Mouse (Mus musculus) neural tube, embryonic 11.5 days (tissue): ENCODE results near the gene Dnajc14. TPM values are rescaled to one million over a fixed set of nuclear protein-coding genes. Genes with fewer than 3 reads are reported as not detected.
A peak's percentile ranks its signal among the peaks of the same experiment; 100 is the strongest.

Source experiments
- ATAC-seq: fragments of 200-750 bp; cut with Nextera tagmentation; 2 replicates; pipeline ENCODE4 v1.8.0; 2017; ENCODE audit warnings: moderate number of reproducible peaks, mild to moderate bottlenecking, moderate TSS enrichment, moderate library complexity; ENCODE audit not compliant: insufficient read depth, low FRiP score, low TSS enrichment
- DNase-seq: peaks from one replicate; pipeline ENCODE4 v3.0.0-alpha.2; 2015; ENCODE audit warnings: low spot score
- H3K27ac ChIP-seq: fragments of 300-500 bp; sonication (generic); 2 replicates; pipeline ENCODE4 v1.5.1; 2014; ENCODE audit warnings: low read depth, mild to moderate bottlenecking, low read length
- H3K27me3 ChIP-seq: fragments of 300-500 bp; sonication (generic); 2 replicates; pipeline ENCODE4 v1.6.1; 2014; ENCODE audit warnings: mild to moderate bottlenecking, low read length, mixed read lengths; ENCODE audit not compliant: control insufficient read depth, insufficient read depth
- H3K36me3 ChIP-seq: fragments of 300-500 bp; sonication (generic); 2 replicates; pipeline ENCODE4 v1.6.1; 2014; ENCODE audit warnings: mild to moderate bottlenecking, low read length, moderate library complexity, mixed read lengths; ENCODE audit not compliant: control insufficient read depth, insufficient read depth
- H3K4me1 ChIP-seq: fragments of 300-500 bp; sonication (generic); 2 replicates; pipeline ENCODE4 v1.6.1; 2014; ENCODE audit warnings: low read length, mixed read lengths; ENCODE audit not compliant: control insufficient read depth, insufficient read depth
- H3K4me2 ChIP-seq: fragments of 300-500 bp; sonication (generic); 2 replicates; pipeline ENCODE4 v1.6.1; 2014; ENCODE audit warnings: low read depth, mild to moderate bottlenecking, moderate library complexity
- H3K4me3 ChIP-seq: fragments of 300-500 bp; sonication (generic); 2 replicates; pipeline ENCODE4 v1.5.1; 2014; ENCODE audit warnings: low read depth, low read length
- H3K9ac ChIP-seq: fragments of 300-500 bp; sonication (generic); 2 replicates; pipeline ENCODE4 v1.6.1; 2014; ENCODE audit warnings: mild to moderate bottlenecking, low read length
- H3K9me3 ChIP-seq: fragments of 300-500 bp; sonication (generic); 2 replicates; pipeline ENCODE4 v1.6.1; 2016; ENCODE audit warnings: low read length; ENCODE audit not compliant: control insufficient read depth
- WGBS: fragments of 180-500 bp; shearing (Covaris S2); extraction: QIAGEN DNeasy Blood & Tissue Kit; methylation state at CpG from one replicate; pipeline ENCODE4 v1.1.7; 2014; 5-methylcytosine and 5-hydroxymethylcytosine counted together
- polyA plus RNA-seq: library from polyadenylated mRNA; unstranded; fragments of >200 nt; fragmentation: Nextera tagmentation; extraction: Ambion mirVana; gene quantifications from 2 replicates; pipeline ENCODE4 v1.2.1, GENCODE M21; 2014

Dnajc14 gene
- 39.3 and 42.8 TPM in 2 replicates for polyA plus RNA-seq

DNA sequence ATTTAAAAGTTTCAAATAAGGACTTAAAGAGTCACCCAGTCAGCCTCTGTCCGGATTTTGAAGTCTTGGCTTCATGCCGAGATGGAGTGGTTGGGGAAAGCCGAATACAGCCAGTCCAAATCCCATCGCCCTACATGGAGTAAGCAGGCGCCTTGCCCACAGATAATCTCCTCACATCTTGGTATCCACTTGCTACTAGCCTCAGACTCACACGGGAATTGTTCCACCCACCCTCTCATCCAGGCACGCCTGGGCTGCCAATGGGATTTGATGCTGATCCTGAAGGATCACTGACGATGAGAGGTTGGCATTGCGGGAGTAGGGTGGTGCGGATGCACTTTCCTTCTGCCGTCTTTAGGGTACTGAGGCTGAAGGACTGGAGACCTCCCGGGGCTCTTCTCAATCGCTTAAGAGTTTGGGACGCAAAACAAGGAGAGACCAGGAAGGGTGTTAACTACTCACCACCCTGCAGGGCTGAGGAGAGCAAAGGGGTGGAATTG, at the start of gene Dnajc14:
Gene Dnajc14, plus strand, starts transcription at position 292 of the 500 bp plus-strand sequence.
- peaks cover 7% of the 10 kb centered on the region; the same call in 1 of the 2 replicates for H3K36me3 ChIP-seq
- WGBS: under 1% methylated on average over 14 of the region's 14 CpGs

DNA sequence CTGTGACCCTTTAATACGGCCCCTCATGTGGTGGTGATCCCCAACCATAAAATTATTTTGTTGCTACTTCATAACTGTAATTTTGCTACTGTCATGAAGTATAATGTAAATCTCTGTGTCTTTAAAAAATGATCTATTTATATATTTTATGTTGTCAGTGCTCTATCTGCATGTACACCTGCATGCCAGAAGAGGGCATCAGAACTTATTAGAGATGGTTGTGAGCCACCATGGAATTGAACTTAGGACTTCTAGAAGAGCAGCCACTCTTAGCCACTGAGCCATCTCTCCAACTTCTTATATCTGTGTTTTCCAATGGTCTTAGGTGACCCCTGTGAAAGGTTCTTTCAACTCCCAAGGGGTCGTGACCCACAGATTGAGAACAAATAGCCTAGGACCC, 31.0 kb upstream of the Dnajc14 start:
- DNase-seq (no peak), ATAC-seq (no peak)
- no peak overlapping the region for H3K9ac ChIP-seq
- 88% methylated on average over 2 of the region's 2 CpGs for WGBS
- H3K9me3 ChIP-seq: no peaks in the 10 kb centered on the region
- H3K4me1 ChIP-seq: no peaks in the 10 kb centered on the region
- no peaks in the 10 kb centered on the region for H3K27me3 ChIP-seq
- H3K4me2 ChIP-seq: no peak overlapping the region
- no peak overlapping the region for H3K27ac ChIP-seq
- no peaks in the 10 kb centered on the region for H3K36me3 ChIP-seq
- H3K4me3 ChIP-seq: no peak overlapping the region

More for the DNA sequence above, at the start of gene Dnajc14:
- ATAC-seq: peak; percentile 13; the same call in 1 of the 2 replicates
- H3K27ac ChIP-seq: peak within 1 kb of the TSS; percentile 92
- H3K4me3 ChIP-seq: peak within 1 kb of the TSS; percentile 76
- peak within 1 kb of the TSS; percentile 90 for H3K4me2 ChIP-seq
- peak within 1 kb of the TSS; percentile 83 for H3K9ac ChIP-seq
- peaks cover 24% of the 10 kb centered on the region for H3K4me1 ChIP-seq
- DNase-seq: no peak
- H3K9me3 ChIP-seq: no peaks in the 10 kb centered on the region
- no peaks in the 10 kb centered on the region for H3K27me3 ChIP-seq

DNA sequence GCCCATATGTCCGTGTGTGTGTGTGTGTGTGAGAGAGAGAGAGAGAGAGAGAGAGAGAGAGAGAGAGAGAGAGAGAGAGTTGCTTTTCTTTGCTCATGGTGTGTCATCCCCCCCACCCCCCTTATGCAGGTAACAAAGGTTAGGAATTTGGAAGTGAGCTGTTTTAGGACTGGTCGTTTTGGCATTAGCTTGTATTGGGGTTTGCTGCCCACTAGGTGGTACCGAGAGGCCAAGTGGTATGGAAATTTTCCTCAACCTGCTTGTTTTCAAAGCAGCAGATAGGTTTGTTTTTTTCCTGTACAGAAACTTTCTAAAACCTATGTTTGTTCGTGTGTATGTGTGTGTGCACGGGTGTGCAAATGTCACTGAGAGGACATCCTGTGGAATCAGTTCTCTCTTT, 30.2 kb upstream of the Dnajc14 start:
- Histone ChIP-seq H3K4me3 (no peak overlapping the region), H3K27ac (no peak overlapping the region), H3K27me3 (no peaks in the 10 kb centered on the region), H3K4me1 (no peaks in the 10 kb centered on the region), H3K9me3 (no peaks in the 10 kb centered on the region), H3K36me3 (no peaks in the 10 kb centered on the region), H3K9ac (no peak overlapping the region), H3K4me2 (no peak overlapping the region)
- ATAC-seq: no peak
- 34% methylated on average over 5 of the region's 5 CpGs for WGBS
- no peak for DNase-seq

DNA sequence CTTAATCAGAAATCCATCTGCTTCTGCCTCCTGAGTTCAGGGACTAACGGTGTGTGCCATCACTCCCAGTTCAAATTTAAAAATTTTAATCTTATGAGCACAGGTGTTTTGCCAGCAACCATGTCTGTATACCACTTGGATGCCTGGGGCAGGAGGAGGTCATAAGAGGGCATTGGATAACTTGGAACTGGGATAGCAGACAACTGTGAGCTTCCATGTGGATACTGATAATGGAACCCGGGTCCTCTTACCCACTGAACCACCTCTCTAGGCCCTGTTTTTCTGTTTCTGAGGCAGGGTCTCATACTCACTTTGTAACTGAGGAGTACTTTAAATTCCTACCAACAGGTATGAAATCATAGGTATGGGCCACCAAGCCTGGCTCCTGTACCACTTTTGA, 25.4 kb upstream of the Dnajc14 start:
- no peak overlapping the region for H3K4me3 ChIP-seq
- no peaks in the 10 kb centered on the region for H3K27me3 ChIP-seq
- DNase-seq: no peak
- H3K4me1 ChIP-seq: no peaks in the 10 kb centered on the region
- H3K9me3 ChIP-seq: no peaks in the 10 kb centered on the region
- H3K4me2 ChIP-seq: no peak overlapping the region
- H3K27ac ChIP-seq: no peak overlapping the region
- no peaks in the 10 kb centered on the region for H3K36me3 ChIP-seq
- H3K9ac ChIP-seq: no peak overlapping the region
- ATAC-seq: no peak
- WGBS: 90% methylated on average over 2 of the region's 2 CpGs

DNA sequence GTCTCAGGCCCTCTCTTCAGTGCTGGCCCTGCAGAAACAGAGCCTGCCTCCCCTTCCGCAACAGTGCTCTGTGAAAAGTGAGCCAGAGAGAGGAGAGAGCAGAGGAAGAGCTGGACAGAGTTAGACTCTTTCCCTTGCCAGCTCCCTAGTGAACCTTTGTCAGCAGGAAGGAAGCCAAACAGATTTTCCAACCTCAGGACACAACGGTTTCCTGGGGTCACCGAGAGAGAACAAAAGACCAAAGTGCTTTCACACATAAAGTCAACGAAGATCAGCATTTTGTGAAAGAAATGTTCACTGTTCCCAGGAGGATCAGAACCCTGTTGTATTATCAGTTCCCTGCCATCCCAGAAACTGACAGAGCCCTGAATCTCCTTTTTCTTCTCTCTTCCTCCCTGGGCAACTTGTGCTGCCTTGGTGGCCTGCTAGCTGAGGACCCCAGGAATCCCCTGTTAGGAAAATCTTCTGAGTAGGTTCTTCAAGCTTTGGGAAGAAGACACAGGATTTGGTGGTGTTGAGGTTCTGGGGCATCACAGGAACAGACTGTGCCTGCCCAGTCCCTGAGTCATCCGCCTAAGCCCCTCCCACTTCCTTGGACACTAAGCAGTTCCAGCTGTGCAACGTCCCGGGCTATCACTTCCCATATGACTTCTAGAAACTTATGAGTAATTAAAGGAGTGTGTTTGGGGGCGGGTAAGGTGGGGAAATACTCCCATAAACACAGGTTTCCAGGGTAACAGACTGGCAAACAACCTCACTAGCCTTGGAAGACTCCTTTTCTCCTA, 24.7 kb upstream of the Dnajc14 start:
- Histone ChIP-seq H3K27ac (no peak overlapping the region), H3K4me1 (no peaks in the 10 kb centered on the region), H3K4me3 (no peak overlapping the region), H3K9ac (no peak overlapping the region), H3K36me3 (no peaks in the 10 kb centered on the region), H3K4me2 (no peak overlapping the region), H3K9me3 (no peaks in the 10 kb centered on the region; the same call in 1 of the 2 replicates), H3K27me3 (no peaks in the 10 kb centered on the region)
- no peak for ATAC-seq
- WGBS: 42% methylated on average over 8 of the region's 8 CpGs
- DNase-seq: peak; percentile 17

DNA sequence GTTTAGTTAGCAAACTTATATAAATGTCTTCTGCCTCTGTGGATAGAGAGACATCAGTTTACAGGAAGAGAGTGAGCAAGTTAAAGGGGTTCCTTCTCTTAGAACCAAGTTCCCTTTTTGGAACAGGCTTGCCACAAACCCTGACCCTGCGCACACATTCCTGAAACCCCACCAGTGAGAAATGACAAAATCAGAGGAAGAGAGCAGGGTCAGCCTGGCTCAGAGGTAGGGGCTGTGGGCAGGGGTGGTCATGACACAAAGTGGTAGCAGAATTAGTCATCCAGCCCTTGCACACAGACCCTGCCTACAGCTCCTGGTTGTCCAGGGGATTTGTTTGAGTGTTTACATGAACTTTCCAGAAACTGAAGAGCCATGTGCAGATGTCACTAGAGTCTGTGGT, 23.7 kb upstream of the Dnajc14 start:
- H3K4me3 ChIP-seq: no peak overlapping the region
- 100% methylated on average over 1 of the region's 1 CpGs for WGBS

DNA sequence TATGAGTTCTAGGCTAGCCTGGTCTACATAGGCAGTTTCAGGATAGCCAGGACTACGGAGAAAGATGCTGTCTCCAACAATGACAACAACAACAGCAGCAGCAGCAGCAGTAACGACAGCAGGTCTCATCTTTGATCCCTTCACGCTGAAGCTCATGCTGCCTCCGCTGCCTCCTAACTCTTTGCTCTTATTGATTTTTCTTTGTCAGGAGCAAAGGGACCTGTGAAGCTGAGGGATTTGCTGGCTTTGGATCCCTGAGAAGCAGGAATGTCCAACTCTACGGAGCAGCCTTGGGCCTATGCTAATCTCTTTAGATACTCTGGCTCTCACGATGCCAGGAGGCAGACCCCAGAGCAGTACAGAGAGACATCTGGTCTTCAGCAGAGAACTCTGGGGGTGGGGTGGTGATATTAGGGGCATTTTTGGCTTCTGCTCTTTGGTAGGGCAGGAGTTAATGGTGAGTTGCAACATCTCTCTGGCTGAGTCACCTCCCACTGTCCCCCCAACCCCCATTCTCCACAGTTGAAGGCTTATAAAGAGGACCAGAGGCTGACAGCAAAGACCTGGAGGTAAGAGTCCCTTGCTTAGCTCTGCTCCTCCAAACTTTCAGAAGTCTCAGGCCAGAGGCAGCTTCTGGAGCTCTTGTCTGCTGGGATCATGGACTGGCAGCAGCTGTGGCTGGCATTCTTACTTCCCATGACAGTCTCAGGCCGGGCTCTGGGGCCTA, 13.3 kb upstream of the Dnajc14 start, which contains the start of gene Mmp19:
Gene Mmp19, plus strand, starts transcription at position 513 of the 727 bp plus-strand sequence.
- 75% methylated on average over 7 of the region's 7 CpGs for WGBS
- no peak for ATAC-seq

More for the DNA sequence above, 23.7 kb upstream of the Dnajc14 start:
- Histone ChIP-seq H3K4me2 (no peak overlapping the region), H3K9ac (no peak overlapping the region), H3K27ac (no peak overlapping the region), H3K4me1 (no peaks in the 10 kb centered on the region), H3K9me3 (no peaks in the 10 kb centered on the region; the same call in 1 of the 2 replicates), H3K36me3 (no peaks in the 10 kb centered on the region), H3K27me3 (no peaks in the 10 kb centered on the region)
- ATAC-seq: no peak
- no peak for DNase-seq

DNA sequence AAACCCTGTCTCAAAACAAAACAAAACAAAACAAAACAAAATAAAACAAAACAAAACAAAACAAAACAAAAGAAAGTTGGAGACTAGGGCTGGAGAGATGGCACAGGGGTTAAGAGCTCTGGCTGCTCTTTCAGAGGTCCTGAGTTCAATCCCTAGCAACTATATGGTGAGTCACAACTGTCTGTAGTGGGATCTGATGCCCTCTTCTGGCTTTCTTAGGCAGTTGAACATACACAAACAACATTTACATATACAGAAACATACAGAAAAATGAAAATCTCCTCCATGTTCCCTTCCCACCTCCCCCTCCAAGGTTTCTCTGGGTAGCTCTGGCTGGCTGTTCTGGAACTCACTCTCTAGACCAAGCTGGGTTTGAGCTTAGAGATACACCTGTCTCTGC, 11.8 kb upstream of the Dnajc14 start:
- Histone ChIP-seq H3K4me1 (no peaks in the 10 kb centered on the region), H3K9ac (no peak overlapping the region), H3K4me2 (no peak overlapping the region), H3K27me3 (no peaks in the 10 kb centered on the region), H3K36me3 (no peaks in the 10 kb centered on the region), H3K27ac (no peak overlapping the region), H3K9me3 (no peaks in the 10 kb centered on the region), H3K4me3 (no peak overlapping the region)
- ATAC-seq: no peak
- no peak for DNase-seq

More for the DNA sequence above, 13.3 kb upstream of the Dnajc14 start, which contains the start of gene Mmp19:
- no peak within 1 kb of the TSS for H3K4me2 ChIP-seq
- no peaks in the 10 kb centered on the region for H3K4me1 ChIP-seq
- H3K4me3 ChIP-seq: no peak within 1 kb of the TSS
- no peaks in the 10 kb centered on the region for H3K36me3 ChIP-seq
- H3K27ac ChIP-seq: no peak within 1 kb of the TSS
- no peak within 1 kb of the TSS for H3K9ac ChIP-seq
- H3K9me3 ChIP-seq: no peaks in the 10 kb centered on the region
- no peaks in the 10 kb centered on the region for H3K27me3 ChIP-seq
- no peak for DNase-seq
